Mouse (Mus musculus) forebrain, embryonic 16.5 days (tissue): ENCODE measurements at regions not wholly inside any gene's neighbourhood (a gene's known extent, or its start where the extent isn't known, plus 50 kb on each side); places are given as distances from the start of the nearest gene placed in this dataset.

Source experiments
- ATAC-seq: fragments of 200-750 bp; cut with Nextera tagmentation; 2 replicates; pipeline ENCODE4 v1.8.0; 2017; ENCODE audit warnings: mild to moderate bottlenecking, moderate library complexity
- H3K27ac ChIP-seq: fragments of 300-500 bp; sonication (generic); 2 replicates; pipeline ENCODE4 v1.5.1; 2014; ENCODE audit warnings: low read length, control low read depth
- H3K27me3 ChIP-seq: fragments of 300-500 bp; sonication (generic); replicated peaks from 2 replicates; pipeline ENCODE4 v1.6.1; 2014; ENCODE audit warnings: low read length; ENCODE audit not compliant: control insufficient read depth, insufficient read depth
- H3K36me3 ChIP-seq: fragments of 300-500 bp; sonication (generic); 2 replicates; pipeline ENCODE4 v1.6.1; 2014; ENCODE audit not compliant: control insufficient read depth, insufficient read depth
- H3K4me1 ChIP-seq: fragments of 300-500 bp; sonication (generic); replicated peaks from 2 replicates; pipeline ENCODE4 v1.6.1; 2014; ENCODE audit warnings: low read length; ENCODE audit not compliant: control insufficient read depth, insufficient read depth
- H3K4me2 ChIP-seq: fragments of 300-500 bp; sonication (generic); 2 replicates; pipeline ENCODE4 v1.6.1; 2014; ENCODE audit warnings: mild to moderate bottlenecking, low read length, control low read depth
- H3K4me3 ChIP-seq: fragments of 300-500 bp; sonication (generic); replicated peaks from 2 replicates; pipeline ENCODE4 v1.5.1; 2014; ENCODE audit warnings: mild to moderate bottlenecking, low read length, control low read depth
- H3K9ac ChIP-seq: fragments of 300-500 bp; sonication (generic); replicated peaks from 2 replicates; pipeline ENCODE4 v1.6.1; 2014; ENCODE audit warnings: low read depth, low read length, control low read depth
- H3K9me3 ChIP-seq: fragments of 300-500 bp; sonication (generic); 2 replicates; pipeline ENCODE4 v1.6.1; 2016; ENCODE audit warnings: low read length; ENCODE audit not compliant: control insufficient read depth
- WGBS: fragments of 180-500 bp; shearing (Covaris S2); extraction: QIAGEN DNeasy Blood & Tissue Kit; methylation state at CpG from one replicate; pipeline ENCODE4 v1.1.7; 2014; 5-methylcytosine and 5-hydroxymethylcytosine counted together

GRCm38 (mm10) chr16:72152920-72153319, 155.2 kb upstream of the Robo1 start:
- 81% methylated on average over 2 of the region's 2 CpGs for WGBS
- Histone ChIP-seq H3K36me3 (no peaks in the 10 kb centered on the region), H3K9ac (no peak overlapping the region), H3K27ac (no peak overlapping the region), H3K4me1 (no peaks in the 10 kb centered on the region), H3K4me3 (no peak overlapping the region), H3K27me3 (no peaks in the 10 kb centered on the region), H3K4me2 (no peak overlapping the region), H3K9me3 (no peaks in the 10 kb centered on the region)
- no peak for ATAC-seq

- no peak overlapping the region for H3K27ac ChIP-seq
- H3K4me2 ChIP-seq = no peak overlapping the region
- H3K36me3 ChIP-seq = no peaks in the 10 kb centered on the region
- ATAC-seq = no peak
- WGBS = 95% methylated on average over 14 of the region's 14 CpGs
- H3K4me1 ChIP-seq = no peaks in the 10 kb centered on the region
- H3K27me3 ChIP-seq = no peaks in the 10 kb centered on the region
- H3K9ac ChIP-seq = no peak overlapping the region
- no peaks in the 10 kb centered on the region for H3K9me3 ChIP-seq
- no peak overlapping the region for H3K4me3 ChIP-seq
These were observed 150.2 kb upstream of the Robo1 start for GRCm38 (mm10) chr16:72157913-72158312.

GRCm38 (mm10) chr16:72159411-72159810, 148.7 kb upstream of the Robo1 start:
- Histone ChIP-seq H3K4me3 (no peak overlapping the region), H3K4me1 (no peaks in the 10 kb centered on the region), H3K36me3 (no peaks in the 10 kb centered on the region), H3K27me3 (no peaks in the 10 kb centered on the region), H3K4me2 (no peak overlapping the region), H3K27ac (no peak overlapping the region), H3K9ac (no peak overlapping the region), H3K9me3 (no peaks in the 10 kb centered on the region)
- WGBS = 88% methylated on average over 4 of the region's 4 CpGs
- ATAC-seq = no peak

GRCm38 (mm10) chr16:72175727-72176126, 132.4 kb upstream of the Robo1 start:
- no peaks in the 10 kb centered on the region for H3K4me1 ChIP-seq
- H3K9ac ChIP-seq = no peak overlapping the region
- 87% methylated on average over 5 of the region's 5 CpGs for WGBS
- no peak overlapping the region for H3K4me2 ChIP-seq
- no peak overlapping the region for H3K27ac ChIP-seq
- no peak for ATAC-seq
- no peak overlapping the region for H3K4me3 ChIP-seq
- H3K36me3 ChIP-seq = no peaks in the 10 kb centered on the region
- no peaks in the 10 kb centered on the region for H3K9me3 ChIP-seq
- H3K27me3 ChIP-seq = no peaks in the 10 kb centered on the region

- 0% methylated on average over 1 of the region's 1 CpGs for WGBS
- Histone ChIP-seq H3K36me3 (no peaks in the 10 kb centered on the region), H3K27ac (no peak overlapping the region), H3K27me3 (no peaks in the 10 kb centered on the region), H3K4me3 (no peak overlapping the region), H3K4me1 (no peaks in the 10 kb centered on the region), H3K9me3 (no peaks in the 10 kb centered on the region), H3K4me2 (no peak overlapping the region), H3K9ac (no peak overlapping the region)
- no peak for ATAC-seq
These were observed 113.8 kb upstream of the Robo1 start for GRCm38 (mm10) chr16:72194320-72194719.

GRCm38 (mm10) chr16:72215360-72216013, 92.6 kb upstream of the Robo1 start:
- 44% methylated on average over 15 of the region's 15 CpGs for WGBS

GRCm38 (mm10) chr16:72218021-72218420, 90.1 kb upstream of the Robo1 start:
- no peaks in the 10 kb centered on the region for H3K27me3 ChIP-seq
- WGBS = 1% methylated on average over 3 of the region's 3 CpGs
- no peaks in the 10 kb centered on the region for H3K36me3 ChIP-seq

More at GRCm38 (mm10) chr16:72215360-72216013, 92.6 kb upstream of the Robo1 start:
- peak; percentile 61 for ATAC-seq
- Histone ChIP-seq H3K9me3 (no peaks in the 10 kb centered on the region), H3K4me2 (peak overlapping the region; percentile 46), H3K9ac (peak overlapping the region; percentile 53), H3K4me1 (peaks cover 3% of the 10 kb centered on the region; the same call in 1 of the 2 replicates), H3K4me3 (peak overlapping the region; percentile 25; the same call in 1 of the 2 replicates), H3K27me3 (no peaks in the 10 kb centered on the region), H3K36me3 (no peaks in the 10 kb centered on the region), H3K27ac (peak overlapping the region; percentile 35; the same call in 1 of the 2 replicates)

GRCm38 (mm10) chr16:72221912-72222502, 86.1 kb upstream of the Robo1 start:
- Histone ChIP-seq H3K4me2 (peak overlapping the region; percentile 19; the same call in 1 of the 2 replicates), H3K9me3 (no peaks in the 10 kb centered on the region), H3K27ac (peak overlapping the region; percentile 77), H3K36me3 (no peaks in the 10 kb centered on the region), H3K27me3 (no peaks in the 10 kb centered on the region), H3K4me1 (peaks cover 5% of the 10 kb centered on the region), H3K4me3 (no peak overlapping the region), H3K9ac (no peak overlapping the region)
- 2% methylated on average over 3 of the region's 3 CpGs for WGBS
- ATAC-seq = peak; percentile 96

More at GRCm38 (mm10) chr16:72218021-72218420, 90.1 kb upstream of the Robo1 start:
- H3K4me1 ChIP-seq = peaks cover 9% of the 10 kb centered on the region
- H3K4me2 ChIP-seq = no peak overlapping the region
- ATAC-seq = no peak
- H3K27ac ChIP-seq = no peak overlapping the region
- no peaks in the 10 kb centered on the region for H3K9me3 ChIP-seq
- H3K9ac ChIP-seq = no peak overlapping the region
- H3K4me3 ChIP-seq = no peak overlapping the region

- no peak overlapping the region for H3K4me3 ChIP-seq
- H3K27ac ChIP-seq = no peak overlapping the region
- H3K9me3 ChIP-seq = no peaks in the 10 kb centered on the region
- no peak overlapping the region for H3K9ac ChIP-seq
- H3K4me1 ChIP-seq = peaks cover 5% of the 10 kb centered on the region
- H3K36me3 ChIP-seq = no peaks in the 10 kb centered on the region
- H3K4me2 ChIP-seq = no peak overlapping the region
- WGBS = 12% methylated on average over 3 of the region's 3 CpGs
- H3K27me3 ChIP-seq = no peaks in the 10 kb centered on the region
- ATAC-seq = no peak
These were observed 84.2 kb upstream of the Robo1 start for GRCm38 (mm10) chr16:72223860-72224259.
